Mouse (Mus musculus): Measurements from ENCODE around the gene Cd300e. TPM values are rescaled to one million over a fixed set of nuclear protein-coding genes. Genes with fewer than 3 reads are reported as not detected.

The Cd300e gene
- total RNA-seq (2023) = under 1 TPM in 1 of 2 experiments, not detected in 1; 0.67 TPM

GRCm38 (mm10) chr11:115062077-115062476 is at the start of gene Cd300e:
TSS of gene Cd300e (minus strand) at chr11:115062177.

GRCm38 (mm10) chr11:115091362-115091901 is 29.5 kb upstream of the Cd300e start, which contains the start of gene Rab37:
TSS of gene Rab37 (plus strand) at chr11:115091431.

GRCm38 (mm10) chr11:115048259-115048658 is 13.7 kb downstream of the Cd300e start, which contains the start of gene Cd300ld3:
TSS of gene Cd300ld3 (minus strand) at chr11:115048409.

GRCm38 (mm10) chr11:115037669-115038068 is 24.3 kb downstream of the Cd300e start, which contains the start of gene Cd300ld5:
TSS of gene Cd300ld5 (minus strand) at chr11:115037769.

GRCm38 (mm10) chr11:115026912-115027311 is 35.1 kb downstream of the Cd300e start, which contains the start of gene Cd300ld4:
TSS of gene Cd300ld4 (minus strand) at chr11:115027012.

GRCm38 (mm10) chr11:115016093-115016492 is 45.9 kb downstream of the Cd300e start, which contains the start of gene Cd300ld2:
TSS of gene Cd300ld2 (minus strand) at chr11:115016193.

Other genes with a start within 250 kb of the Cd300e start
- gene Gprc5c, start 211.0 kb downstream of the Cd300e start, total RNA-seq (2023) = not detected
- under 1 TPM; 0.30 to 0.78 TPM for gene Cd300a, start 172.1 kb downstream of the Cd300e start, total RNA-seq (2023)
- gene Cd300lb, start 127.8 kb downstream of the Cd300e start, total RNA-seq (2023) = not detected
- gene Cd300c, start 93.0 kb downstream of the Cd300e start, total RNA-seq (2023) = not detected
- gene Cd300ld, start 72.3 kb downstream of the Cd300e start, total RNA-seq (2023) = under 1 TPM; 0.59 to 0.61 TPM
- gene Cd300c2, start 60.3 kb downstream of the Cd300e start, total RNA-seq (2023) = 1 to 10 TPM in 1 of 2 experiments, under 1 TPM in 1; 0.47 to 1.2 TPM
- not detected for gene Cd300ld2, start 46.0 kb downstream of the Cd300e start, total RNA-seq (2023)
- not detected for gene Cd300ld4, start 35.2 kb downstream of the Cd300e start, total RNA-seq (2023)
- gene Cd300ld5, start 24.4 kb downstream of the Cd300e start, total RNA-seq (2023) = not detected
- not detected for gene Cd300ld3, start 13.8 kb downstream of the Cd300e start, total RNA-seq (2023)
- 1 to 10 TPM; 6.3 to 8.4 TPM for gene Rab37, start 29.3 kb upstream of the Cd300e start, total RNA-seq (2023)
- gene Cd300lf, start 71.8 kb upstream of the Cd300e start, total RNA-seq (2023) = 10 to 100 TPM in 1 of 2 experiments, 1 to 10 TPM in 1; 6.3 to 12.4 TPM
- gene Slc9a3r1, start 101.2 kb upstream of the Cd300e start, total RNA-seq (2023) = 10 to 100 TPM; 83.4 to 90.5 TPM
- 10 to 100 TPM; 11.5 to 20.2 TPM for gene Tmem104, start 125.3 kb upstream of the Cd300e start, total RNA-seq (2023)
- 10 to 100 TPM; 17.5 to 21.0 TPM for gene Nat9, start 125.7 kb upstream of the Cd300e start, total RNA-seq (2023)
- gene Grin2c, start 205.1 kb upstream of the Cd300e start, total RNA-seq (2023) = not detected
- gene Fdxr, start 214.9 kb upstream of the Cd300e start, total RNA-seq (2023) = 10 to 100 TPM; 21.8 to 23.8 TPM
- gene Fads6, start 235.5 kb upstream of the Cd300e start, total RNA-seq (2023) = under 1 TPM in 1 of 2 experiments, not detected in 1; 0.33 TPM
- not detected for gene Otop2, start 245.0 kb upstream of the Cd300e start, total RNA-seq (2023)

Measured in B cell, adult 67 days (primary cell).